Mouse (Mus musculus) splenic B cell, adult 2 months (primary cell): ENCODE data around the gene Lrrc3c.
A peak's percentile ranks its signal among the peaks of the same experiment; 100 is the strongest.

Experiments
- DNase-seq: peaks from one replicate; pipeline ENCODE4 v3.0.0-alpha.2; 2011; ENCODE audit warnings: low read depth, low spot score
- H3K27me3 ChIP-seq: 2 replicates; pipeline ENCODE4 v1.6.1; 2012; ENCODE audit warnings: mild to moderate bottlenecking, low read length, moderate library complexity, mixed read lengths; ENCODE audit not compliant: control insufficient read depth, poor library complexity, insufficient read depth, severe bottlenecking
- H3K36me3 ChIP-seq: 2 replicates; pipeline ENCODE4 v1.6.1; 2012; ENCODE audit warnings: mild to moderate bottlenecking, low read length, moderate library complexity, mixed read lengths; ENCODE audit not compliant: control insufficient read depth, poor library complexity, insufficient read depth, severe bottlenecking

The Lrrc3c gene

DNA sequence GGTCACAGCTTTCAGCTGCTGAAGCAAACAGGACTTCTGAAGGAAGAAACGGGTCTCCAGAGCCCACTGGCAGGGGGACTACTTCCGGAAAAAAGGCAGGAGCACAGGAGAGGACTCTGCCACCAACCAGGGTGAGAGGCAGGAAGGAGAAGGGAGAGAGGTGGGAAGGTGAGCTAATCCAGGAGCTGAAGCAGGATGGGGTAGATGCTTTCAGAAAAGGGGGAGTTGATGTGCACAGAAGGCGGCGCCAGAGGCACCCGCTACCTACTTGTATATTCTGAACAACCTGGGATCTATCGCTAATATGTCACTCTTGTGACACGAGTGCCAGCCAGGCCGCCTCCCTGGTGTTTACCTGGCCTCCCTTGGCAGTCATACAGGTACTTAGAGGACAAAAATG is at the start of gene Lrrc3c:
Lrrc3c (plus strand) TSS at position 301 of the 400 bp plus-strand sequence.
- no peaks in the 10 kb centered on the region for H3K27me3 ChIP-seq
- H3K36me3 ChIP-seq: no peaks in the 10 kb centered on the region
- DNase-seq: no peak

GRCm38 (mm10) chr11:98549363-98549762 is 48.7 kb upstream of the Lrrc3c start:
- no peak for DNase-seq
- H3K27me3 ChIP-seq: no peaks in the 10 kb centered on the region; the same call in 1 of the 2 replicates
- no peaks in the 10 kb centered on the region for H3K36me3 ChIP-seq

DNA sequence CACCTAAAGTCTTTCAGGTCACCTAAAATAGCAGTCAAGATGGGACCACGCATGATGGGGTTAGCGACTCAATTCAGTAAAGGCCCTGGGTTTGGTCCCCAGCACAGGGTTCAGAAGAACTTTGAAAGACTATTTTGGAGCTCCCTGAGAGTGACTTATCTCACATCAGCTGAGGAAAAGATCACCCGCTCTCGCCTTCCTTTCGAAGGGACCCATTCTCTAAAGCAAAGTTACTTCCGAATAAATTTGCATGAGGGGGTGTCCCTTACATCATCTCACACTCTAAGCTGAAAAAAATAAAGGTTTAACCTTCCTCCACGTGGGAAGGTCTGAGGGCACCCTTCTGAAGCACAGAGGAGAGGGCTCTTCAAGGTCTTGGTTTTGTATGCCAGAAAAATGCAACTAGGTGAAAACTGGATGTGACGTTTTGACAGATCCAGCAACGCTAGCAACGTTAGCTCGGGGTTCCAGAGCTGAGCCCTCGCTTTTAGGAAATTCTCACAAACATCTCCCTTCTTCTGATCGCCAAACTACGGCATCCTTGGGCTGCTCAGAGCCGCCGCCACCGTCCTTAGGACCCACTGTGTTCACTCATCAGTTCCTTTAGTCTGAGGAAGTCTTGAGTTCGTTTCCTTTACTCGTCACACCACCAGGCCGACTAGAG is 47.6 kb upstream of the Lrrc3c start:
- Histone ChIP-seq H3K36me3 (no peaks in the 10 kb centered on the region), H3K27me3 (no peaks in the 10 kb centered on the region)
- DNase-seq: peak; percentile 91

- Histone ChIP-seq H3K36me3 (no peaks in the 10 kb centered on the region), H3K27me3 (no peaks in the 10 kb centered on the region)
- peak; percentile 97 for DNase-seq
Observed at GRCm38 (mm10) chr11:98550975-98551828, 46.9 kb upstream of the Lrrc3c start, which contains the start of gene Zpbp2. TSS of gene Zpbp2 (plus strand) at chr11:98551097.

DNA sequence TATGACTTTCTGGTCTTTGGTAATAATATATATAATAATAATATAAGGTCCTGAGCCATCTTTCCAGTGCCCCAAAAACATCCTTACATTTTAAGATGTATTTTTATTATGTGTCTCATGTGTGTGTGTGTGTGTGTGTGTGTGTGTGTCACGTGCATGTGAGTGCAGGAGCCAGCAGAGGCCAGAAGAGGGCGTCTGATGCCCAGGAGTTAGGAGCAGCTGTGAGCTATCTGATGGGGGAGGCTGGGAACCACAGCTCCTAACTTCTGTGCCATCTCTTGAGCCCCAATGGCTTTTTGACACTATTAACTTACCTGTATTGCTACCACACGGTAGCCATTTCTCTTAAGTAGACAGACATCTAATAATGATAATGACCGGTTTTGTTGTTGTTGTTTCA is 44.1 kb upstream of the Lrrc3c start:
- no peak for DNase-seq
- no peaks in the 10 kb centered on the region for H3K27me3 ChIP-seq
- no peaks in the 10 kb centered on the region for H3K36me3 ChIP-seq

GRCm38 (mm10) chr11:98555124-98555700 is 42.9 kb upstream of the Lrrc3c start:
- Histone ChIP-seq H3K36me3 (no peaks in the 10 kb centered on the region), H3K27me3 (no peaks in the 10 kb centered on the region)
- peak; percentile 66 for DNase-seq

DNA sequence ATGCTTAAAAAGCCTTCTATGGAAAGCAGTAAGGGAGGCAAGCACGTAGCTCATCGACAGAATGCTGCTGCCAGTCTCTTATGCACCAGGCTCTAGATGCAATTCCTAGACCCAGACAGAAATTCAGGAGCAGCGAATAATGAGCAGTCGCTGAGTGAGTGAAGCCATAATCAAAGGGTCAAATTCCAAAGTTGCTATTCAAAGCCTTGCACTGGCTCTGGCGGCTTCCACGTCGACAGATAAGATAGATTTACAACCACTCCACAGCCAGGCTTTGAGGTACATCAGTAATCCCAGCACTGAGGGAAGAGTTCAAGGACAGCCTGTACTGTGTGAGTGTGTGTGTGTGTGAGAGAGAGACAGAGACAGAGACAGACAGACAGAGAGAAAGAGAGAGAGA is 37.1 kb upstream of the Lrrc3c start:
- H3K36me3 ChIP-seq: no peaks in the 10 kb centered on the region
- no peak for DNase-seq
- no peaks in the 10 kb centered on the region for H3K27me3 ChIP-seq

GRCm38 (mm10) chr11:98563025-98563424 is 35.1 kb upstream of the Lrrc3c start:
- DNase-seq: no peak
- Histone ChIP-seq H3K36me3 (no peaks in the 10 kb centered on the region), H3K27me3 (no peaks in the 10 kb centered on the region)

- no peaks in the 10 kb centered on the region for H3K27me3 ChIP-seq
- no peaks in the 10 kb centered on the region for H3K36me3 ChIP-seq
- no peak for DNase-seq
Observed at GRCm38 (mm10) chr11:98563921-98564414, 34.1 kb upstream of the Lrrc3c start.

DNA sequence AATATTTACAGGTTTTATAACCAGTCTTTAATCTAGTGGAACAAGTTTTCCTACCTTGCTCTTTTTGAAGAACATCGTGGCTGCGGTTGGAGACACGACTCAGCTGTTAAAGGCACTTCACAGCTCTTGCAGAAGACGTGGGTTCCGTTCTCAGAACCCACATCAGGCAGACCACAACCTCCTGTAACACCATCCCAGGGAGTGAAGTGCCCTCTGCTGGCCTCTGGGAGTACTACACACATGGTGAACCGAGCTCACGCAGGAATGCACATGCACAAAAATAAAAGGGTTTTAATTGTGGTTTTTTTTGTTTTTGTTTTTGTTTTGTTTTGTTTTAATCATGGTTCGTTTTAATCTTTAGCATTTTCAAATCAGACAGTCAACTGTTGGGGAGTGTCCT is 29.8 kb upstream of the Lrrc3c start:
- Histone ChIP-seq H3K36me3 (no peaks in the 10 kb centered on the region), H3K27me3 (no peaks in the 10 kb centered on the region)
- DNase-seq: peak; percentile 47

DNA sequence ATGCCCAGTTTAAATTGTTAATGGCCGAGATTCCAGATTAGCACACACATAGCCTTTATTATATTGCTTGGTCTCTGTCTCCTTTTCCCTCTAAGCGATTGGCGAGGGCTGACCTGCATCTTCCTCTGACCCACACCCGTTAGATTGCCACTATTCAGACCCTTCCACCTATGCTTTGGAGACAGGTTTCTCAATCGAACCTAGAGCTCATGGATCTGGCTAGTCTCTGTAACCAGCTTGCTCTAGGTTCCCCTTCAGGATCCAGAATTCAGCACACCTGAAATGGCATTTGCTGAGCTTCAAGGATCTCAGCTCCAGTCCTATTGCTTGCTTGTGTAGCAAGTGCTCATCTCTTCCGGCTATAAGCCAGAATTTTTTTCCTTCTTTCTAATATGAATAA is 28.6 kb upstream of the Lrrc3c start:
- H3K36me3 ChIP-seq: no peaks in the 10 kb centered on the region
- H3K27me3 ChIP-seq: no peaks in the 10 kb centered on the region
- DNase-seq: no peak

DNA sequence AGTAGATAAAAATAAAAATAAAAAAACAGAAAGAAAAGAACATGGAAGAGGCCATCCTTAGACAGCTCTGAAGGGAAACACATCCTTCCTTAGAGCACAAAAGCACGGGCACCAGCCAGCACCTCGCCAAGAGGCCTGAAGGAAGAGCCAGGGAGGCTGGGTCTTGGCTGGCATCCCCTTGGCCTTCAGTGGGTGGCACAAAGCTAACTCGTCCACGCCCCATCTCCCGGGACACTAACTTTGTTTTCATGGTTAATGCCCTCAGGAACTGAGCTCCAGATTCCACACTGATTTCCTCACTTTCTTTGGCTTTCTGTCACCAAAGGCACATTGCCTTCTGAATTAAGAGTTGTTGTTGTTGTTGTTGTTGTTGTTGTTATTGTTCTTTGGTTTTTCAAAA is 20.3 kb upstream of the Lrrc3c start:
- Histone ChIP-seq H3K27me3 (no peaks in the 10 kb centered on the region), H3K36me3 (no peaks in the 10 kb centered on the region; the same call in 1 of the 2 replicates)
- DNase-seq: no peak

DNA sequence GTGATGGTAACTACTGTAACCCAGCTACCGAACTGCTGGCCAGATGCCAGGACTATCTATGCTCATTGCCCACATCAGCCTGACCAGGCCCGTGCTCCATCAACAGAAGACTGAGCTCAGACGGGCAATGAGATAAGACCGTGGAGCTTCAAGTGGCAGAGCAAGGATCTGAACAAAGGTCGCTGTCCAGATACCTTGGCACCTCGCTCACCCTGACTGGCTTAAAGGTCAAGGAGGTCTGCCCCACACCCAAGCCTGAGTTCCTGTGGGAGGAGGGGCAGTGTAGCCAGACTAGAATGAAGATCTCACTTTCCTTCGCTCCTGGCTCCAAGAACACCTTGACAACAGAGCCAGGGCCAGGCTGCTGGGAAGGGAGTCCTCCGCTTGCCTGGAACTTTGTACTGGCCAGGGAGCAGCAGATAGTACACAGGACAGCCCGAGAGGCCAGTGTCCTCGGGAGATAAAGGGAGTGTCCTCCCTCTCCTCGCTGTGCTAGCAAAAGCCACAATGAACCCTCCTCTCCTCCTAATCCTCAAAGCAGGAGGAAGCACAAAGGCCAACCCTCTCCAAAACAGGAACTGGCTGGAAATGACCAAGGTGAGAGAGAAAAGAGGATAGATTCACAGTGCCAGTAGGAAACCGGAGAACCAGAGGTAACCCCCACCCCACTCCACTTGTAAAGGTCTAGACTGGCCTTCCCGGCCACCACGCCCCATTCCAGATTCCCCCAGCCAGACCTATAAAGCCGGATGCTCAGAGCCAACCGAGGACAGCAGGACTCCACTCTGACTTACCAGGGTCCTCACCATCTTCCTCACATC is 17.6 kb upstream of the Lrrc3c start:
- no peak for DNase-seq
- Histone ChIP-seq H3K27me3 (no peaks in the 10 kb centered on the region), H3K36me3 (no peaks in the 10 kb centered on the region; the same call in 1 of the 2 replicates)

GRCm38 (mm10) chr11:98581286-98582029 is 16.6 kb upstream of the Lrrc3c start:
- Histone ChIP-seq H3K36me3 (no peaks in the 10 kb centered on the region; the same call in 1 of the 2 replicates), H3K27me3 (no peaks in the 10 kb centered on the region)
- DNase-seq: no peak
